Mouse (Mus musculus): Measurements from ENCODE around the gene Rac2. TPM values are rescaled to one million over a fixed set of nuclear protein-coding genes. Genes with fewer than 3 reads are reported as not detected.
A peak's percentile ranks its signal among the peaks of the same experiment; 100 is the strongest.

Gene Rac2
- total and polyA plus RNA-seq, 3 experiments = 160 to 942 (median 453) TPM

- no peak overlapping the region for H3K4me2 ChIP-seq (ENCODE audit: insufficient read depth, low read depth, poor library complexity, severe bottlenecking)
- no peak overlapping the region for H3K27ac ChIP-seq (ENCODE audit: insufficient read depth, low read depth)
- no peak overlapping the region for H3K9ac ChIP-seq (ENCODE audit: insufficient read depth, low read depth)
- peak overlapping the region in 1 of 3 experiments; percentile 44 for H3K4me3 ChIP-seq (replicated peaks in 1 of 3; ENCODE audit: low read depth in 2 of 3, low read length in 2 of 3, poor library complexity in 1 of 3)
- dilution Hi-C loops (cut with MboI; ENCODE audit: extremely low pct_ligation_motif_present, extremely low pct_unique_long_range_greater_than_20kb, low sequenced_read_pairs) = no loop called here
- H3K36me3 ChIP-seq (replicated peaks in 1 of 2; ENCODE audit: control insufficient read depth in 1 of 2, insufficient read depth in 1 of 2, low read length in 1 of 2) = peaks cover 0 to 9% of the 10 kb centered on the region in 2 experiments
- TF ChIP-seq KAT2A (IDR thresholded peaks at IDR 0.05; ENCODE audit: insufficient replicate concordance, low read length) = no peak
- TF ChIP-seq IRF4 (IDR thresholded peaks at IDR 0.05; ENCODE audit: low read depth, low read length) = no peak
- no peak for TF ChIP-seq ZNF384 (IDR thresholded peaks at IDR 0.05; ENCODE audit: low read depth, low read length)
- no peak for TF ChIP-seq ZC3H11A (IDR thresholded peaks at IDR 0.05; ENCODE audit: low read depth, low read length)
- TF ChIP-seq POLR2A (IDR thresholded peaks at IDR 0.05; ENCODE audit: low read depth, low read length) = no peak
- no peak for TF ChIP-seq MEF2A (IDR thresholded peaks at IDR 0.05; ENCODE audit: borderline replicate concordance, low read depth, low read length)
- no peak for TF ChIP-seq ELF1 (IDR thresholded peaks at IDR 0.05; ENCODE audit: low read depth, low read length)
- no peak for TF ChIP-seq JUN (IDR thresholded peaks at IDR 0.05; ENCODE audit: insufficient read depth, low read depth, low read length)
- no peak for TF ChIP-seq E2F4 (IDR thresholded peaks at IDR 0.05; ENCODE audit: insufficient replicate concordance, low read depth, low read length)
- TF ChIP-seq RAD21 (IDR thresholded peaks at IDR 0.05; ENCODE audit: low read depth, low read length) = no peak
- in situ Hi-C loops (cut with MboI; ENCODE audit: low pct_ligation_motif_present, low pct_unique_long_range_greater_than_20kb, low sequenced_read_pairs) = loop anchor here (10.0 to 25.0 kb wide), 4 partner anchors 87 to 569 kb away; partner anchors contain the start of genes Eif3d and Foxred2
- H3K79me2 ChIP-seq (replicated peaks; ENCODE audit: control insufficient read depth, extremely low read depth, insufficient read depth, poor library complexity, severe bottlenecking) = no peaks in the 10 kb centered on the region
- H3K27me3 ChIP-seq (replicated peaks) = no peaks in the 10 kb centered on the region
- no peaks in the 10 kb centered on the region for H3K9me3 ChIP-seq (replicated peaks; ENCODE audit: low read length)
- H3K4me1 ChIP-seq (ENCODE audit: control insufficient read depth in 1 of 2, insufficient read depth in 2 of 2) = peaks cover 25 to 49% of the 10 kb centered on the region in 2 experiments
- no peak for DNase-seq (ENCODE audit: extremely low read depth)
Observed at GRCm38 (mm10) chr15:78531451-78531720, 41.2 kb downstream of the Rac2 start.

GRCm38 (mm10) chr15:78530671-78531450 lies 41.7 kb downstream of the Rac2 start, which contains the start of gene C1qtnf6:
Gene C1qtnf6, minus strand, starts transcription at chr15:78531416.
- Histone ChIP-seq H3K4me1 (ENCODE audit: control insufficient read depth in 1 of 2, insufficient read depth in 2 of 2) (peaks cover 27 to 53% of the 10 kb centered on the region in 2 experiments), H3K27ac (ENCODE audit: insufficient read depth, low read depth) (no peak within 1 kb of the TSS), H3K4me3 (replicated peaks in 1 of 3; ENCODE audit: low read depth in 2 of 3, low read length in 2 of 3, poor library complexity in 1 of 3) (peak within 1 kb of the TSS; percentile 23 to 44 (median 41)), H3K36me3 (replicated peaks in 1 of 2; ENCODE audit: control insufficient read depth in 1 of 2, insufficient read depth in 1 of 2, low read length in 1 of 2) (peaks cover 0 to 14% of the 10 kb centered on the region in 2 experiments), H3K79me2 (replicated peaks; ENCODE audit: control insufficient read depth, extremely low read depth, insufficient read depth, poor library complexity, severe bottlenecking) (no peaks in the 10 kb centered on the region), H3K27me3 (replicated peaks) (no peaks in the 10 kb centered on the region), H3K9me3 (replicated peaks; ENCODE audit: low read length) (no peaks in the 10 kb centered on the region), H3K9ac (ENCODE audit: insufficient read depth, low read depth) (peak within 1 kb of the TSS; percentile 29; the same call in 1 of the 2 replicates), H3K4me2 (ENCODE audit: insufficient read depth, low read depth, poor library complexity, severe bottlenecking) (peak within 1 kb of the TSS; percentile 40; the same call in 1 of the 2 replicates)
- TF ChIP-seq ZMIZ1 (IDR thresholded peaks at IDR 0.05; ENCODE audit: low read depth, low read length) (no peak), ZKSCAN1 (IDR thresholded peaks at IDR 0.05; ENCODE audit: borderline replicate concordance, low read depth, low read length) (no peak), GABPA (IDR thresholded peaks at IDR 0.05; ENCODE audit: insufficient replicate concordance, low read depth, low read length) (no peak), EP300 (IDR thresholded peaks at IDR 0.05; ENCODE audit: low read length) (no peak), MXI1 (IDR thresholded peaks at IDR 0.05; ENCODE audit: low read depth, low read length) (no peak), RCOR1 (conservative IDR thresholded peaks at IDR 0.05; ENCODE audit: low read depth, low read length) (no peak), JUND (conservative IDR thresholded peaks at IDR 0.05; ENCODE audit: low read depth, low read length) (no peak), PAX5 (IDR thresholded peaks at IDR 0.05; ENCODE audit: low read length) (no peak), ETS1 (conservative IDR thresholded peaks at IDR 0.05; ENCODE audit: low read depth, low read length) (no peak), MYC (IDR thresholded peaks at IDR 0.05; ENCODE audit: low read depth, low read length) (no peak), SIN3A (IDR thresholded peaks at IDR 0.05; ENCODE audit: low read length) (no peak), ZC3H11A (IDR thresholded peaks at IDR 0.05; ENCODE audit: low read depth, low read length) (no peak)
- no peak for DNase-seq (ENCODE audit: extremely low read depth)
- in situ Hi-C loops (cut with MboI; ENCODE audit: low pct_ligation_motif_present, low pct_unique_long_range_greater_than_20kb, low sequenced_read_pairs) (loop anchor here (10.0 to 25.0 kb wide), 4 partner anchors 86 to 569 kb away; partner anchors contain the start of genes Eif3d and Foxred2), dilution Hi-C loops (cut with MboI; ENCODE audit: extremely low pct_ligation_motif_present, extremely low pct_unique_long_range_greater_than_20kb, low sequenced_read_pairs) (no loop called here)

Data from CH12.LX (cell line).